Mouse (Mus musculus): ENCODE measurements around the gene Ndufa7. TPM values are rescaled to one million over a fixed set of nuclear protein-coding genes. Genes with fewer than 3 reads are reported as not detected.
"Not testable (repeated sequence)": the region's sequence is repeated elsewhere in the genome, so short reads cannot be mapped to it uniquely, and the experiment has no call there.

Ndufa7 gene
- polyA plus RNA-seq, 1 experiment from 2014 or later: 550 TPM

DNA sequence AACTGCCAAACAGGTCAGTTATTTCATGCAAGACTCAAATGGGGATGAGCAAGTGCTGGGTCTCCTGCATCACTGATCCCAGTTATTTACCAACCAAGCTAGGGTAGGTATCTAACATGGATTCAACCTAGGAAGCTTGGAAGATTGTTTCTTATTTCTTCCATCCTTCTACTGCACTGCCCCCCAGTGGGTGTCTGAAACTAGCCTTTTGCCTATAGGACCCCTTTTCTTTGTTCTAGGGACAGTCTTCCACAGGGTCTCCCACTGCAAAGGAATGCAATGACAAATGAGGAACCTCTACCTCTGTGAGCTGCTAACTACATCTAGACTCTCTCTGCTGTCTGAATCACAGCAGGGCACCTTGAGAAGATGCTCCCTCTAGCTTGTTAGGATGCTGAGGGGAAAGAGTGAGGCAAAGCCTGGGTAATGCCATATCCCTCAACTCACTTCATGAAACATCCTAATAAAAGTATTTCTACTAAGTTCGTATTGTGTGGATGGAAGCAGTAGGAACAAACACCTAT lies 1.9 kb upstream of the Ndufa7 start:
- no peak overlapping the region for H3K27ac ChIP-seq (ENCODE audit: low read length)
- H3K4me3 ChIP-seq (ENCODE audit: low read length): peak overlapping the region; percentile 13
- peak overlapping the region; percentile 86; the same call in 1 of the 2 replicates for H3K4me2 ChIP-seq (ENCODE audit: low read depth, low read length)
- no peak overlapping the region for H3K9ac ChIP-seq (ENCODE audit: low read depth, low read length)
- H3K36me3 ChIP-seq (ENCODE audit: control insufficient read depth, insufficient read depth, low read length): peaks cover 19% of the 10 kb centered on the region; the same call in 1 of the 2 replicates
- no peak for ATAC-seq
- H3K27me3 ChIP-seq (replicated peaks; ENCODE audit: control insufficient read depth, insufficient read depth, low read length): no peaks in the 10 kb centered on the region
- H3K4me1 ChIP-seq (ENCODE audit: control insufficient read depth, insufficient read depth, low read length): peaks cover 23% of the 10 kb centered on the region
- WGBS: 74% methylated on average over 1 of the region's 1 CpGs
- H3K9me3 ChIP-seq (ENCODE audit: control insufficient read depth, low read length): no peaks in the 10 kb centered on the region

DNA sequence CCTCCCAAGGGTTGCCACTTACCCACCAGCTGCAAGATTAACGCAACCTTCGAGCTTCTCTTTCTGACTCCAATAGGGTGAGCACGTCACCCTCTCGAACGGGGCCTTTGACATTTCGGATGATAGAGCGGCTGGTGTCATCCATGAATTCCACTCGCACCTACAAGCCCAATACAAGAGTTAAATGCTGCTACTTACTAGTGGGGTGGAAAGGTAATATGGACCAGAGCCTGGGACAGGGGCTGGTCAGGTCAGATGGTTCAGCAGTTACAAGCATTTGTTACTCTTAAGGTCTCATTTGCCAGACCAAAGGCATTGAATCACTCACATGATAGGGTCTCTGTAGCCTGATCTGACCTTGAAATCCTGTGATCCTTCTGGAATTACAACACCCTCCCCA lies 1.2 kb upstream of the Ndufa7 start:
- 68% methylated on average over 8 of the region's 8 CpGs for WGBS

DNA sequence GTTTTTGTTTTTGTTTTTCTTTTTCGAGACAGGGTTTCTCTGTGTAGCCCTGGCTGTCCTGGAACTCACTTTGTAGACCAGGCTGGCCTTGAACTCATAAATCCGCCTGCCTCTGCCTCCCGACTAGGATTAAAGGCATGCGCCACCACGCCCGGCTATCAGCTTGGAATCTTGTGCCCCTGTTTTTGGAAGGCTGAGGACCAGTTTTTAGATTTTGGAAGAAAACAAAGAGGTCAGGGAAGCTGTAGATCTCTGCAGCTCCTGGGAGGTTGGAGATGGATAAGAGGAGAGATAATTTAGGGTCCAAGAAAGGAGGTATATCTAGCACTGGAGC lies 592 bp downstream of the Ndufa7 start:
- Histone ChIP-seq H3K9ac (ENCODE audit: low read depth, low read length) (peak overlapping the region; percentile 80), H3K4me2 (ENCODE audit: low read depth, low read length) (peak overlapping the region; percentile 74), H3K36me3 (ENCODE audit: control insufficient read depth, insufficient read depth, low read length) (peaks cover 16% of the 10 kb centered on the region; the same call in 1 of the 2 replicates), H3K4me1 (ENCODE audit: control insufficient read depth, insufficient read depth, low read length) (peaks cover 20% of the 10 kb centered on the region), H3K27ac (ENCODE audit: low read length) (peak overlapping the region; percentile 87), H3K4me3 (ENCODE audit: low read length) (peak overlapping the region; percentile 75)
- ATAC-seq; H3K27me3 ChIP-seq (replicated peaks; ENCODE audit: control insufficient read depth, insufficient read depth, low read length); H3K9me3 ChIP-seq (ENCODE audit: control insufficient read depth, low read length): not testable (repeated sequence)
- WGBS: 5% methylated on average over 6 of the region's 6 CpGs

More for the DNA sequence above, 1.2 kb upstream of the Ndufa7 start:
- H3K4me1 ChIP-seq (ENCODE audit: control insufficient read depth, insufficient read depth, low read length): peaks cover 18% of the 10 kb centered on the region
- H3K4me3 ChIP-seq (ENCODE audit: low read length): peak overlapping the region; percentile 75
- H3K4me2 ChIP-seq (ENCODE audit: low read depth, low read length): peak overlapping the region; percentile 86
- H3K9me3 ChIP-seq (ENCODE audit: control insufficient read depth, low read length); ATAC-seq; H3K27me3 ChIP-seq (replicated peaks; ENCODE audit: control insufficient read depth, insufficient read depth, low read length): not testable (repeated sequence)
- H3K27ac ChIP-seq (ENCODE audit: low read length): 0 out of 2 replicates have a peak overlapping the region, but pooled peaks have one; percentile 12
- H3K36me3 ChIP-seq (ENCODE audit: control insufficient read depth, insufficient read depth, low read length): peaks cover 19% of the 10 kb centered on the region; the same call in 1 of the 2 replicates
- H3K9ac ChIP-seq (ENCODE audit: low read depth, low read length): peak overlapping the region; percentile 83

DNA sequence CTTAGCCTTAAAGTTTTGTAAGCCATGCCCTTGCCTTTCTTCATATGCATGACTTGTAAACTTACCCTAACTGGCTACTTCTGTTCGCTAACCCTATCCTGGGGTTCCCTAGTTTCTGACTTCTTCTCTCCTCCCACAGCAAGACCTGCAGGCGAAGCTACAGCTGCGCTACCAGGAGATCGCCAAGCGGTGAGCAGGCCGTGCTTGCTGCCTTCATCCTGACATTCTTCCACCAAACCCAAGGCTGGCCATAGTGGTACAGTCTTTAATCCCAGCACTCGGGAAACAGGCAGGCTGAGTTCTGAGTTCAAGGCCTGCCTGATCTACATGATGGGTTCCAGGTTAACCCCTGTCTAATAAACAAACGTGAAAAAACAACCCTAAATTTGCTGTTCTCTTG lies 1.1 kb downstream of the Ndufa7 start:
- peaks cover 13% of the 10 kb centered on the region; the same call in 1 of the 2 replicates for H3K36me3 ChIP-seq (ENCODE audit: control insufficient read depth, insufficient read depth, low read length)
- WGBS: 78% methylated on average over 8 of the region's 8 CpGs
- no peak overlapping the region for H3K27ac ChIP-seq (ENCODE audit: low read length)

DNA sequence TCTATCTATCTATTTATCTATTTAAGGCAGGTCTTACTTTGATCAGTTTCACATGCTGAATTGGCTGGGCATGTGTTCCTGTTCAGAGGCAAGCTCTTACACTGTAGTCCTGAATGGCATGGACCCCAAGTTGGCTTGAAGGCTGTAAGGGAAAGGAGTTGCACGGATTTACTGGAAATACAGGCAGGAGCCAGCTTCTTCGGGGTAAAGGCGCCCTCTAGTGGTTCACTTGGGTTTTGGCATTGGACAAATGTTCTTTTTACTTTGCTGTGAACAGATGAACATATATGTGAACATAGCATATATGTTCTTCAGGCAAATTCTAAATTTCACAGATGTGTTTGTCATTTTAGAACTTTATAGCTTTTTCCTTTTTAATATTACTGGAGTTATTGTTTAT lies 2.5 kb downstream of the Ndufa7 start:
- no peak for ATAC-seq
- Histone ChIP-seq H3K27me3 (replicated peaks; ENCODE audit: control insufficient read depth, insufficient read depth, low read length) (no peaks in the 10 kb centered on the region), H3K36me3 (ENCODE audit: control insufficient read depth, insufficient read depth, low read length) (peaks cover 11% of the 10 kb centered on the region; the same call in 1 of the 2 replicates), H3K4me3 (ENCODE audit: low read length) (no peak overlapping the region), H3K4me1 (ENCODE audit: control insufficient read depth, insufficient read depth, low read length) (peaks cover 20% of the 10 kb centered on the region), H3K27ac (ENCODE audit: low read length) (no peak overlapping the region), H3K9ac (ENCODE audit: low read depth, low read length) (no peak overlapping the region), H3K4me2 (ENCODE audit: low read depth, low read length) (no peak overlapping the region), H3K9me3 (ENCODE audit: control insufficient read depth, low read length) (no peaks in the 10 kb centered on the region)
- 0% methylated on average over 3 of the region's 3 CpGs for WGBS

More for the DNA sequence above, 1.1 kb downstream of the Ndufa7 start:
- no peaks in the 10 kb centered on the region for H3K27me3 ChIP-seq (replicated peaks; ENCODE audit: control insufficient read depth, insufficient read depth, low read length)
- H3K4me3 ChIP-seq (ENCODE audit: low read length): peak overlapping the region; percentile 75
- H3K4me2 ChIP-seq (ENCODE audit: low read depth, low read length): peak overlapping the region; percentile 74
- H3K9ac ChIP-seq (ENCODE audit: low read depth, low read length): no peak overlapping the region
- H3K9me3 ChIP-seq (ENCODE audit: control insufficient read depth, low read length): no peaks in the 10 kb centered on the region
- peaks cover 20% of the 10 kb centered on the region for H3K4me1 ChIP-seq (ENCODE audit: control insufficient read depth, insufficient read depth, low read length)
- ATAC-seq: no peak

DNA sequence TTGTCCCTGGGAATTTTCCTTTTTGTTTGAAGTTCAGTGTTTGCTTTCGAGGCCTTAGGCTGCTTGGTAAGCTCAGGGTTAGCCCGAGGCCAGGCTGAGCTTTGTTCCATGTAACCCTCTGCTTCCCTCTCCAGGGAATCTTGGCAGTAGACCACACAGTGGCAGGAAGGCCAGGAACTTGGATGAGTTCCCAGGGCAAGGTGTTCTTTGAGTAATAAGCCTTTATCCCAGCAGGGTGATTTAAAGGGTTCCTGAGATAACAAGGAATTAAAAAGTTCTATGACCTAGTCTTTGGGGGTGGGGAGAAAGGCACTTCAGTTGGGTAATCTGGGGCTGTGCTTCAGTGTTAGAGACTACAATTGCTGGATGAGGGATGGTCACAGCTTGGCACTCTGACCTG lies 4.5 kb downstream of the Ndufa7 start:
- Histone ChIP-seq H3K27ac (ENCODE audit: low read length) (0 out of 2 replicates have a peak overlapping the region, but pooled peaks have one; percentile 3), H3K9ac (ENCODE audit: low read depth, low read length) (no peak overlapping the region; the same call in 1 of the 2 replicates)
- ATAC-seq: peak; percentile 68

DNA sequence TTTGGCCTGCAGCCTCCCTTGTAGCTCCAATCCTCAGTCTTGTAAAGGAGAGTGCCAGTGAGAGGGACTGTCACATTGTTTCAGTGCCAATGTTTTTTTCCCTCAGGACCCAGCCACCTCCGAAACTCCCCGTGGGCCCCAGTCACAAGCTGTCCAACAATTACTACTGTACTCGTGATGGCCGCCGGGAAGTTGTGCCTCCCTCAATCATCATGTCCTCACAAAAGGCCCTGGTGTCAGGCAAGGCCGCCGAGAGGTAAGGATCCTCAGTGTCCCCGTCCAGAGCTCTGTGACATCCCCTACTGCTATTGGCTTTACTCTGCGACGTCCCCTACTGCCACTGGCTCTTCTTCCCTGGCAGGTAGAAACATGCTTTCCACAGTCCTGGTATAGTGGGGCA lies 5.2 kb downstream of the Ndufa7 start:
- no peak overlapping the region for H3K27ac ChIP-seq (ENCODE audit: low read length)
- no peak for ATAC-seq
- H3K27me3 ChIP-seq (replicated peaks; ENCODE audit: control insufficient read depth, insufficient read depth, low read length): no peaks in the 10 kb centered on the region
- no peak overlapping the region for H3K9ac ChIP-seq (ENCODE audit: low read depth, low read length)
- peaks cover 8% of the 10 kb centered on the region for H3K4me1 ChIP-seq (ENCODE audit: control insufficient read depth, insufficient read depth, low read length)
- no peak overlapping the region for H3K4me3 ChIP-seq (ENCODE audit: low read length)
- H3K4me2 ChIP-seq (ENCODE audit: low read depth, low read length): no peak overlapping the region
- WGBS: 91% methylated on average over 10 of the region's 10 CpGs
- no peaks in the 10 kb centered on the region for H3K9me3 ChIP-seq (ENCODE audit: control insufficient read depth, low read length)
- H3K36me3 ChIP-seq (ENCODE audit: control insufficient read depth, insufficient read depth, low read length): peaks cover 7% of the 10 kb centered on the region; the same call in 1 of the 2 replicates

More for the DNA sequence above, 4.5 kb downstream of the Ndufa7 start:
- WGBS: 49% methylated on average over 2 of the region's 2 CpGs
- H3K36me3 ChIP-seq (ENCODE audit: control insufficient read depth, insufficient read depth, low read length): 0 out of 2 replicates have a peak, but pooled peaks cover 3% of the 10 kb centered on the region
- H3K4me2 ChIP-seq (ENCODE audit: low read depth, low read length): no peak overlapping the region
- H3K4me1 ChIP-seq (ENCODE audit: control insufficient read depth, insufficient read depth, low read length): peaks cover 8% of the 10 kb centered on the region
- H3K27me3 ChIP-seq (replicated peaks; ENCODE audit: control insufficient read depth, insufficient read depth, low read length): no peaks in the 10 kb centered on the region
- H3K9me3 ChIP-seq (ENCODE audit: control insufficient read depth, low read length): no peaks in the 10 kb centered on the region
- H3K4me3 ChIP-seq (ENCODE audit: low read length): no peak overlapping the region

DNA sequence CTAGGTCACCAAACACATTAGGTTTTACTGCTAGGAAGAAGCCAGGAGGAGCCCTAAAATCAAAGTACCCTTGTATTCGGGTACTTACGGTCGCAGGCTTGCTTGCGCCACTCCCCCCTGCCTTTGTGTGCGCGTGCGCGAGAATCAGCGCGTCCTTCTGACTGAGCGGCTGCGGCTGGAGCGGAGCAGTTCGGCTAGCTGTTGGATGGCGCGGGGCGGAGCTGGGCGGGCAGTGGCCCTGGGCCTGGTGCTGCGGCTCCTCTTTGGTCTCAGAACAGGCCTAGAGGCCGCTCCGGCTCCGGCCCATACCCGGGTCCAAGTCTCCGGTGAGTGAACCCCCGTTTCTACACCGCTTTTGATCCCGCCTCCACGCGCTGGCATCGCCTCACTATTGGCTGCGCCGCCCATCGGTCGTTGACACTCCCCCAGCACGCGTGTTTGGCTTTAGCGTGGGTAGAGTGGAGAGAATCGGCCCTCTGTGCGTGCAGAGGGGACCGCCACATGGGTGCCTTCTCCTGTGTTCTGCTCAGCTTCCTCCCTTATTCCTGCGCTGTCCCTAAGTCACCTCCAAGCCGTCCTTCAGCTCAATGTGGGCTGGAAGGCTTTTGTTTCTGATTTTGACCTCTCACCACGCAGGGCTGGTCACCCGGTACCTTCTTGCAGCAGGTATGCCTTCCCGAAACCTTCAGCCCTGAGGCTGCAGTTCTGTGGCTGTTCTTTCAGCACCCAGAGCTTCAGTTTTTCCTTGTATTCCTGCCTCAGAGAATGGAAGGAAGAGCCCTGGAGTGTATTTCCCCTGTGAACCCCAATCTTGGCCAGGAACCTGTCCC lies 18.8 kb downstream of the Ndufa7 start, which contains the start of gene Cd320:
Gene Cd320, plus strand, starts transcription at position 126 of the 830 bp plus-strand sequence.
- Histone ChIP-seq H3K9me3 (ENCODE audit: control insufficient read depth, low read length) (no peaks in the 10 kb centered on the region), H3K9ac (ENCODE audit: low read depth, low read length) (peak within 1 kb of the TSS; percentile 68), H3K4me1 (ENCODE audit: control insufficient read depth, insufficient read depth, low read length) (peaks cover 10% of the 10 kb centered on the region), H3K4me2 (ENCODE audit: low read depth, low read length) (peak within 1 kb of the TSS; percentile 80), H3K27ac (ENCODE audit: low read length) (no peak within 1 kb of the TSS), H3K4me3 (ENCODE audit: low read length) (peak within 1 kb of the TSS; percentile 67), H3K27me3 (replicated peaks; ENCODE audit: control insufficient read depth, insufficient read depth, low read length) (no peaks in the 10 kb centered on the region), H3K36me3 (ENCODE audit: control insufficient read depth, insufficient read depth, low read length) (peaks cover 3% of the 10 kb centered on the region; the same call in 1 of the 2 replicates)
- ATAC-seq: peak; percentile 95
- WGBS: under 1% methylated on average over 45 of the region's 45 CpGs

DNA sequence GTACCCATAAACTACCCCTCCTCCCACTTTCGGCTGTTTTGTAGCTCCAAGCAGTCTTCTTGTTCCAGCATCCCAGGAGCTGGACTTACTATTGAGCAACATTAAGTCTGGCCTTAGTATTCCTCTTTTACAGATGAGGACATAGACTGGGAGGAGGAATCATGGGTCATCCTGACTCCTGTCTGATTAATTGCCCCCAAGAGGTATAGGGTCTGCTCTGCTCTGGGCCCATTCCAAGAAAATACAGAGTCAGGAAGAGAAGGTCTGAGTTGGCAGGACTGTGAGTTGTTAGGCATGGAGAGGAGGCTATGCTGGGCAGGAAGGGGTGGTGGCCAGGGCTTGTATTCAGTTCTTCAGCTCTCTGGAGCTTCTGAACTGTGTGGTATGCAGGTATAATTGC lies 19.8 kb downstream of the Ndufa7 start:
- Histone ChIP-seq H3K27ac (ENCODE audit: low read length) (no peak overlapping the region), H3K4me2 (ENCODE audit: low read depth, low read length) (0 out of 2 replicates have a peak overlapping the region, but pooled peaks have one; percentile 80), H3K9ac (ENCODE audit: low read depth, low read length) (peak overlapping the region; percentile 13; the same call in 1 of the 2 replicates), H3K4me3 (ENCODE audit: low read length) (no peak overlapping the region), H3K27me3 (replicated peaks; ENCODE audit: control insufficient read depth, insufficient read depth, low read length) (no peaks in the 10 kb centered on the region), H3K9me3 (ENCODE audit: control insufficient read depth, low read length) (no peaks in the 10 kb centered on the region), H3K4me1 (ENCODE audit: control insufficient read depth, insufficient read depth, low read length) (peaks cover 10% of the 10 kb centered on the region), H3K36me3 (ENCODE audit: control insufficient read depth, insufficient read depth, low read length) (peaks cover 7% of the 10 kb centered on the region; the same call in 1 of the 2 replicates)
- WGBS: 50% methylated on average over 1 of the region's 1 CpGs
- ATAC-seq: no peak

All from intestine, embryonic 16.5 days (tissue).